Mouse (Mus musculus): Measurements from ENCODE around the gene Grhl3. TPM values are rescaled to one million over a fixed set of nuclear protein-coding genes. Genes with fewer than 3 reads are reported as not detected.

Grhl3 gene
- polyA plus RNA-seq, 1 experiment from 2014 or later = 35.5 TPM

Small RNAs within 50 kb of the gene (microRNA-seq; reads per million reads assigned to microRNA genes)
- not detected for gene Gm25317 (ENCODE audit: borderline number of aligned reads)

Other genes starting within 250 kb of the Grhl3 start
- 202 and 213 TPM in 2 replicates for gene Srrm1, start 220.3 kb downstream of the Grhl3 start, polyA plus RNA-seq (2015; fragmentation: Nextera tagmentation; extraction: Ambion mirVana)
- 3.5 and 7.3 TPM in 2 replicates for gene Ncmap, start 175.4 kb downstream of the Grhl3 start, polyA plus RNA-seq (2015; fragmentation: Nextera tagmentation; extraction: Ambion mirVana)
- gene Rcan3, start 139.8 kb downstream of the Grhl3 start, polyA plus RNA-seq (2015; fragmentation: Nextera tagmentation; extraction: Ambion mirVana) = 16.3 and 20.1 TPM in 2 replicates
- 0.87 and 1.9 TPM in 2 replicates for gene Stpg1, start 78.8 kb downstream of the Grhl3 start, polyA plus RNA-seq (2015; fragmentation: Nextera tagmentation; extraction: Ambion mirVana)
- 2.5 and 2.9 TPM in 2 replicates for gene Nipal3, start 78.6 kb downstream of the Grhl3 start, polyA plus RNA-seq (2015; fragmentation: Nextera tagmentation; extraction: Ambion mirVana)
- 1.6 and 1.8 TPM in 2 replicates for gene Ifnlr1, start 112.7 kb upstream of the Grhl3 start, polyA plus RNA-seq (2015; fragmentation: Nextera tagmentation; extraction: Ambion mirVana)
- 0.62 and 1.1 TPM in 2 replicates for gene Il22ra1, start 154.5 kb upstream of the Grhl3 start, polyA plus RNA-seq (2015; fragmentation: Nextera tagmentation; extraction: Ambion mirVana)
- 6.3 and 7.7 TPM in 2 replicates for gene Myom3, start 186.1 kb upstream of the Grhl3 start, polyA plus RNA-seq (2015; fragmentation: Nextera tagmentation; extraction: Ambion mirVana)

All from embryonic facial prominence, embryonic 15.5 days (tissue).